Mouse (Mus musculus): Measurements from ENCODE around the gene St6galnac3. TPM values are rescaled to one million over a fixed set of nuclear protein-coding genes. Genes with fewer than 3 reads are reported as not detected.

Gene St6galnac3
- polyA plus RNA-seq, 2 experiments, result 20.7 to 36.0 TPM

GRCm38 (mm10) chr3:153537435-153537834 is 187.5 kb downstream of the St6galnac3 start:
- Histone ChIP-seq H3K4me3 (replicated peaks; ENCODE audit: low read length) (no peak overlapping the region), H3K27me3 (ENCODE audit: control insufficient read depth, insufficient read depth, low read length) (no peaks in the 10 kb centered on the region), H3K4me1 (ENCODE audit: control insufficient read depth, insufficient read depth, low read length) (no peaks in the 10 kb centered on the region), H3K36me3 (ENCODE audit: control insufficient read depth, insufficient read depth, low read length) (no peaks in the 10 kb centered on the region), H3K4me2 (replicated peaks; ENCODE audit: low read depth, low read length, severe bottlenecking) (no peak overlapping the region), H3K27ac (replicated peaks; ENCODE audit: low read depth, low read length) (no peak overlapping the region), H3K9ac (ENCODE audit: low read depth, low read length, severe bottlenecking) (no peak overlapping the region), H3K9me3 (ENCODE audit: control insufficient read depth, low read length) (no peaks in the 10 kb centered on the region)
- TF ChIP-seq POLR2A (IDR thresholded peaks at IDR 0.05; ENCODE audit: borderline replicate concordance, extremely low read depth, insufficient read depth, insufficient read length), result no peak
- ATAC-seq (ENCODE audit: low FRiP score, low read depth) (no peak), DNase-seq (ENCODE audit: low spot score) (no peak)
- 72% methylated on average over 3 of the region's 3 CpGs for WGBS

- no peak overlapping the region for H3K4me2 ChIP-seq (replicated peaks; ENCODE audit: low read depth, low read length, severe bottlenecking)
- no peak for ATAC-seq (ENCODE audit: low FRiP score, low read depth)
- no peak overlapping the region for H3K4me3 ChIP-seq (replicated peaks; ENCODE audit: low read length)
- no peaks in the 10 kb centered on the region for H3K27me3 ChIP-seq (ENCODE audit: control insufficient read depth, insufficient read depth, low read length)
- no peaks in the 10 kb centered on the region for H3K9me3 ChIP-seq (ENCODE audit: control insufficient read depth, low read length)
- H3K36me3 ChIP-seq (ENCODE audit: control insufficient read depth, insufficient read depth, low read length), result no peaks in the 10 kb centered on the region
- no peaks in the 10 kb centered on the region for H3K4me1 ChIP-seq (ENCODE audit: control insufficient read depth, insufficient read depth, low read length)
- TF ChIP-seq POLR2A (IDR thresholded peaks at IDR 0.05; ENCODE audit: borderline replicate concordance, extremely low read depth, insufficient read depth, insufficient read length), result no peak
- no peak overlapping the region for H3K9ac ChIP-seq (ENCODE audit: low read depth, low read length, severe bottlenecking)
- no peak for DNase-seq (ENCODE audit: low spot score)
- H3K27ac ChIP-seq (replicated peaks; ENCODE audit: low read depth, low read length), result no peak overlapping the region
- 80% methylated on average over 4 of the region's 4 CpGs for WGBS
Measured at GRCm38 (mm10) chr3:153536260-153536659, 188.7 kb downstream of the St6galnac3 start.

GRCm38 (mm10) chr3:153529174-153529573 is 195.8 kb downstream of the St6galnac3 start:
- 0 out of 2 replicates have a peak, but pooled peaks cover 6% of the 10 kb centered on the region for H3K4me1 ChIP-seq (ENCODE audit: control insufficient read depth, insufficient read depth, low read length)
- H3K27me3 ChIP-seq (ENCODE audit: control insufficient read depth, insufficient read depth, low read length), result no peaks in the 10 kb centered on the region
- no peak overlapping the region for H3K4me3 ChIP-seq (replicated peaks; ENCODE audit: low read length)
- ATAC-seq (ENCODE audit: low FRiP score, low read depth) (no peak), DNase-seq (ENCODE audit: low spot score) (no peak)
- no peak overlapping the region for H3K4me2 ChIP-seq (replicated peaks; ENCODE audit: low read depth, low read length, severe bottlenecking)
- WGBS, result 79% methylated on average over 6 of the region's 6 CpGs
- no peaks in the 10 kb centered on the region for H3K9me3 ChIP-seq (ENCODE audit: control insufficient read depth, low read length)
- no peak overlapping the region for H3K27ac ChIP-seq (replicated peaks; ENCODE audit: low read depth, low read length)
- H3K9ac ChIP-seq (ENCODE audit: low read depth, low read length, severe bottlenecking), result no peak overlapping the region
- H3K36me3 ChIP-seq (ENCODE audit: control insufficient read depth, insufficient read depth, low read length), result no peaks in the 10 kb centered on the region
- TF ChIP-seq POLR2A (IDR thresholded peaks at IDR 0.05; ENCODE audit: borderline replicate concordance, extremely low read depth, insufficient read depth, insufficient read length), result no peak

- 56% methylated on average over 6 of the region's 6 CpGs for WGBS
- Histone ChIP-seq H3K4me1 (ENCODE audit: control insufficient read depth, insufficient read depth, low read length) (0 out of 2 replicates have a peak, but pooled peaks cover 6% of the 10 kb centered on the region), H3K4me2 (replicated peaks; ENCODE audit: low read depth, low read length, severe bottlenecking) (no peak overlapping the region), H3K4me3 (replicated peaks; ENCODE audit: low read length) (no peak overlapping the region), H3K9me3 (ENCODE audit: control insufficient read depth, low read length) (no peaks in the 10 kb centered on the region), H3K27ac (replicated peaks; ENCODE audit: low read depth, low read length) (no peak overlapping the region), H3K27me3 (ENCODE audit: control insufficient read depth, insufficient read depth, low read length) (no peaks in the 10 kb centered on the region), H3K9ac (ENCODE audit: low read depth, low read length, severe bottlenecking) (no peak overlapping the region), H3K36me3 (ENCODE audit: control insufficient read depth, insufficient read depth, low read length) (no peaks in the 10 kb centered on the region)
- ATAC-seq (ENCODE audit: low FRiP score, low read depth) (no peak), DNase-seq (ENCODE audit: low spot score) (no peak)
- no peak for TF ChIP-seq POLR2A (IDR thresholded peaks at IDR 0.05; ENCODE audit: borderline replicate concordance, extremely low read depth, insufficient read depth, insufficient read length)
Measured at GRCm38 (mm10) chr3:153525151-153525768, 199.7 kb downstream of the St6galnac3 start.

GRCm38 (mm10) chr3:153516848-153517247 is 208.1 kb downstream of the St6galnac3 start:
- H3K27me3 ChIP-seq (ENCODE audit: control insufficient read depth, insufficient read depth, low read length), result no peaks in the 10 kb centered on the region
- H3K4me3 ChIP-seq (replicated peaks; ENCODE audit: low read length), result no peak overlapping the region
- ATAC-seq (ENCODE audit: low FRiP score, low read depth) (no peak), DNase-seq (ENCODE audit: low spot score) (no peak)
- H3K4me1 ChIP-seq (ENCODE audit: control insufficient read depth, insufficient read depth, low read length), result no peaks in the 10 kb centered on the region
- 0 out of 2 replicates have a peak, but pooled peaks cover 4% of the 10 kb centered on the region for H3K9me3 ChIP-seq (ENCODE audit: control insufficient read depth, low read length)
- H3K36me3 ChIP-seq (ENCODE audit: control insufficient read depth, insufficient read depth, low read length), result no peaks in the 10 kb centered on the region
- H3K9ac ChIP-seq (ENCODE audit: low read depth, low read length, severe bottlenecking), result no peak overlapping the region
- no peak overlapping the region for H3K27ac ChIP-seq (replicated peaks; ENCODE audit: low read depth, low read length)
- H3K4me2 ChIP-seq (replicated peaks; ENCODE audit: low read depth, low read length, severe bottlenecking), result no peak overlapping the region
- WGBS, result 72% methylated on average over 7 of the region's 7 CpGs
- no peak for TF ChIP-seq POLR2A (IDR thresholded peaks at IDR 0.05; ENCODE audit: borderline replicate concordance, extremely low read depth, insufficient read depth, insufficient read length)

Data from limb, embryonic 14.5 days (tissue).